Mouse (Mus musculus) layer of hippocampus, adult 18-20 months (tissue): Measurements from ENCODE around the gene Olfr374. TPM values are rescaled to one million over a fixed set of nuclear protein-coding genes. Genes with fewer than 3 reads are reported as not detected.

Experiments used
- total RNA-seq, 2 experiments: library from RNA; stranded (reverse); gene quantifications; 2 replicates each; pipeline ENCODE4 v1.2.3; 2021

Gene Olfr374
- total RNA-seq, 2 experiments from 2014 or later, result not detected

Other genes with a start within 250 kb of the Olfr374 start
- gene Zfp709, start 225.0 kb upstream of the Olfr374 start, total RNA-seq, result 10 to 100 TPM; 11.5 to 11.6 TPM
- gene Zfp882, start 198.4 kb upstream of the Olfr374 start, total RNA-seq, result 10 to 100 TPM; 15.2 to 16.2 TPM
- gene Zfp617, start 198.4 kb upstream of the Olfr374 start, total RNA-seq, result 10 to 100 TPM; 24.5 to 26.0 TPM
- 10 to 100 TPM; 16.7 to 20.0 TPM for gene Zfp961, start 156.0 kb upstream of the Olfr374 start, total RNA-seq
- gene Cyp4f18, start 97.4 kb upstream of the Olfr374 start, total RNA-seq, result not detected
- gene Olfr372, start 65.8 kb upstream of the Olfr374 start, total RNA-seq, result not detected
- not detected for gene Olfr373, start 23.9 kb upstream of the Olfr374 start, total RNA-seq
- gene Tpm4, start 27.9 kb downstream of the Olfr374 start, total RNA-seq, result 10 to 100 TPM; 24.9 to 26.6 TPM
- gene Rab8a, start 54.2 kb downstream of the Olfr374 start, total RNA-seq, result 10 to 100 TPM; 39.8 to 41.4 TPM
- under 1 TPM in 1 of 2 experiments, not detected in 1; 0.25 TPM for gene Hsh2d, start 82.6 kb downstream of the Olfr374 start, total RNA-seq
- gene Cib3, start 105.8 kb downstream of the Olfr374 start, total RNA-seq, result under 1 TPM in 1 of 2 experiments, not detected in 1; 0.47 TPM
- not detected for gene Gm11034, start 106.6 kb downstream of the Olfr374 start, total RNA-seq
- 10 to 100 TPM; 64.2 to 70.1 TPM for gene Fam32a, start 112.7 kb downstream of the Olfr374 start, total RNA-seq
- 10 to 100 TPM; 84.2 to 87.4 TPM for gene Ap1m1, start 133.0 kb downstream of the Olfr374 start, total RNA-seq
- gene Gm10282, start 198.2 kb downstream of the Olfr374 start, total RNA-seq, result 1 to 10 TPM; 4.8 to 6.0 TPM
- 10 to 100 TPM; 20.1 to 22.2 TPM for gene Klf2, start 212.0 kb downstream of the Olfr374 start, total RNA-seq